Mouse (Mus musculus) limb, embryonic 13.5 days (tissue): ENCODE data around the gene Zar1l. TPM values are rescaled to one million over a fixed set of nuclear protein-coding genes. Genes with fewer than 3 reads are reported as not detected.
"Not testable (repeated sequence)": the region's sequence is repeated elsewhere in the genome, so short reads cannot be mapped to it uniquely, and the experiment has no call there.

Source experiments
- ATAC-seq: fragments of 200-750 bp; cut with Nextera tagmentation; 2 replicates; pipeline ENCODE4 v1.8.0; 2017; ENCODE audit warnings: low read depth, moderate number of reproducible peaks, moderate TSS enrichment; ENCODE audit not compliant: low FRiP score
- H3K27ac ChIP-seq: fragments of 300-500 bp; sonication (generic); 2 replicates; pipeline ENCODE4 v1.5.1; 2015; ENCODE audit warnings: inconsistent platforms, mild to moderate bottlenecking, moderate library complexity
- H3K27me3 ChIP-seq: fragments of 300-500 bp; sonication (generic); 2 replicates; pipeline ENCODE4 v1.6.1; 2015; ENCODE audit warnings: mild to moderate bottlenecking, inconsistent platforms
- H3K36me3 ChIP-seq: fragments of 300-500 bp; sonication (generic); 2 replicates; pipeline ENCODE4 v1.6.1; 2015; ENCODE audit warnings: inconsistent platforms, mild to moderate bottlenecking, moderate library complexity
- H3K4me1 ChIP-seq: fragments of 300-500 bp; sonication (generic); 2 replicates; pipeline ENCODE4 v1.6.1; 2015; ENCODE audit warnings: inconsistent platforms
- H3K4me2 ChIP-seq: fragments of 300-500 bp; sonication (generic); replicated peaks from 2 replicates; pipeline ENCODE4 v1.6.1; 2015; ENCODE audit warnings: inconsistent platforms, mild to moderate bottlenecking, moderate library complexity
- H3K4me3 ChIP-seq: fragments of 300-500 bp; sonication (generic); 2 replicates; pipeline ENCODE4 v1.5.1; 2015; ENCODE audit warnings: moderate library complexity, mild to moderate bottlenecking, inconsistent platforms
- H3K9ac ChIP-seq: fragments of 300-500 bp; sonication (generic); 2 replicates; pipeline ENCODE4 v1.6.1; 2015; ENCODE audit warnings: mild to moderate bottlenecking, inconsistent platforms
- H3K9me3 ChIP-seq: fragments of 300-500 bp; sonication (generic); 2 replicates; pipeline ENCODE4 v1.6.1; 2016; ENCODE audit warnings: inconsistent platforms
- WGBS: fragments of 180-500 bp; shearing (Covaris S2); methylation state at CpG from one replicate; pipeline ENCODE4 v1.1.7; 2015; 5-methylcytosine and 5-hydroxymethylcytosine counted together
- polyA plus RNA-seq: library from polyadenylated mRNA; unstranded; fragments of >200 nt; fragmentation: Nextera tagmentation; extraction: Ambion mirVana; gene quantifications from 2 replicates; pipeline ENCODE4 v1.2.1, GENCODE M21; 2015

Zar1l gene
- polyA plus RNA-seq, 1 experiment from 2014 or later: not detected

DNA sequence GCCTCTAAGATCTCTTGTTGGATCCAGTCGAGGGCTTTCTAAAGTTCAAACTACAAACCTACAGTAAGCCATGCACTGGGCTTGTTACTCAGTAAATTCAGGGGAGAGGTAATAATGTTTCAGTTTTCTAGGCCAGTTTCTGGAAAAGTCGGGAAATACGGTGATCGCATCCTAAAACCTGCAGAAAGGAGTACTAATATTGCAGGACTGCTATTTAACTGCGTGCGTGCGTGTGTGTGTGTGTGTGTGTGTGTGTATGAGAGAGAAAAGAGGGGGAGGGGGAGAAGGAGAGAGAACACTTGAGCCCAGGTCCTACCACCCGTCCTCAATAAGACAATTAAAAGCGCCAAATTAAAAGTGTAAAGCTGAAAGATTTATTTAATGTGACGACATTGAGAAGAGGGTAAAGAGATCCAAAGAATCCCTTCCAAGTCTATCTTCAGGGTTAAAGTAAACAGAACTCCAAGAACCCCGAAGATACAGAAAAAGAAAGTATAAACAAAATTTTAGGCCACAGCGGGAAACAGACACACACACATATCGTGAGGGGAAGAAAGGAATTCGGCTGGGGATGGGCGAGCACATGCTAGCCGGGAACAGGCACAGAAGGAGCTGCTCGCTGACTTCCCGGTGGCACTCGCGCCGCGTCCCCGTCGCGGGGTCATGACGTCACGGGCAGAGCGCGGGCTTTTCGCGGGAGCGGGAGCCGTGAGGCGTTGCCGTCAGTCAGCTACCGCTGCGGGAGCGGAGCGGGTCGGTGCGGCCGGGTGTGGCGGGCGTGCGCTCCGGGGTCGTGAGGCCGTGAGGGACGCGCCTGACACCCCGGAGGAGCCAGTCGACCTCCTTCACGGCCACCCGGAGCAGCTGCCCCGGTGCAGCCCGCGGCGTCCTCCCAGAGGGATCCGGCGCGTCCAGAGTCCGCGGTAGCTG, 4.2 kb upstream of the Zar1l start, which contains the start of gene Brca2:
TSS of gene Brca2 (plus strand) at position 694 of the 930 bp plus-strand sequence.
- peaks cover 12% of the 10 kb centered on the region for H3K4me1 ChIP-seq
- peak within 1 kb of the TSS; percentile 75 for H3K27ac ChIP-seq
- peak within 1 kb of the TSS; percentile 93 for H3K9ac ChIP-seq
- no peaks in the 10 kb centered on the region for H3K9me3 ChIP-seq
- WGBS: 5% methylated on average over 63 of the region's 63 CpGs
- H3K27me3 ChIP-seq: no peaks in the 10 kb centered on the region
- peak within 1 kb of the TSS; percentile 77 for H3K4me3 ChIP-seq
- H3K36me3 ChIP-seq: peaks cover 4% of the 10 kb centered on the region; the same call in 1 of the 2 replicates
- H3K4me2 ChIP-seq: peak within 1 kb of the TSS; percentile 69
- ATAC-seq: peak; percentile 94

DNA sequence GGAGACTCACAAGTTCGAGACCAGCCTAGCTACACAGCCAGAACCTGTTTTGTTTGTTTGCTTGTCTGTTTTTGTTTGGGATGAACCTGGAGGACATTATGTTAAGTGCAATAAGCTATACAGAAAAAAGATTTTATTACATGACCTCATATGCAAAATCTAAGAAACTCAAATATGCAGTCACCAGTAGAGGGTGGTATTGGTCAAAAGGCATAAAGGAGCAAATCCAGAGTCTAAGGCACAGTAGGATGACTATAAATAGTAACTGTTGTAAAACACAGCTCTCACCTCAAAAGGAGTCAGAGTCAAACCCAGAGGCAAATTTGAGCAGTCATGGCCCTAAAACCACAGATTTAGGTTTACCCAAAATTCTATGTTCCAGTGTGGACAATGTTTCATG, 1.6 kb upstream of the Zar1l start:
- Histone ChIP-seq H3K27ac (no peak overlapping the region), H3K27me3 (no peaks in the 10 kb centered on the region), H3K4me1 (peaks cover 12% of the 10 kb centered on the region), H3K36me3 (no peaks in the 10 kb centered on the region), H3K4me3 (no peak overlapping the region), H3K4me2 (no peak overlapping the region), H3K9me3 (no peaks in the 10 kb centered on the region), H3K9ac (no peak overlapping the region)
- no peak for ATAC-seq
- 86% methylated on average over 1 of the region's 1 CpGs for WGBS

DNA sequence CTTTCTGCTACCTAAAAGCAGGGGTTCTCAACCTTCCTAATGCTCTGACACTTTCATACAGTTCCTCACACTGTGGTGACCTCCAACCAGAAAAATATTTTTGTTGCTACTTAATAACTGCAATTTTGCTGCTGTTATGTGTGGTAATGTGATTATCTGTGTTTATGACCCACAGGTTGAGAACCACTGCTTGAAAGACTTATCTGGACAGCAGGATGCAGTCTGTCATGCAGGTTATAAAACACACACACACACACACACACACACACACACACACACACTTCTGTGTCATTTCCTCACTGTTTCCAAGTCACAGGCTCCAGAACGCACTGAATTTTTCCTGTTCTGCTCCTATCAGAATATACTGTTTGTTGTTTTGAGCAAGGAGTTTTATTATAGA, 3.9 kb downstream of the Zar1l start:
- no peak overlapping the region for H3K4me3 ChIP-seq
- no peaks in the 10 kb centered on the region for H3K27me3 ChIP-seq
- no peaks in the 10 kb centered on the region for H3K9me3 ChIP-seq
- H3K27ac ChIP-seq: no peak overlapping the region
- ATAC-seq: no peak
- 82% methylated on average over 1 of the region's 1 CpGs for WGBS
- no peak overlapping the region for H3K4me2 ChIP-seq
- H3K9ac ChIP-seq: no peak overlapping the region
- no peaks in the 10 kb centered on the region for H3K4me1 ChIP-seq
- H3K36me3 ChIP-seq: no peaks in the 10 kb centered on the region

DNA sequence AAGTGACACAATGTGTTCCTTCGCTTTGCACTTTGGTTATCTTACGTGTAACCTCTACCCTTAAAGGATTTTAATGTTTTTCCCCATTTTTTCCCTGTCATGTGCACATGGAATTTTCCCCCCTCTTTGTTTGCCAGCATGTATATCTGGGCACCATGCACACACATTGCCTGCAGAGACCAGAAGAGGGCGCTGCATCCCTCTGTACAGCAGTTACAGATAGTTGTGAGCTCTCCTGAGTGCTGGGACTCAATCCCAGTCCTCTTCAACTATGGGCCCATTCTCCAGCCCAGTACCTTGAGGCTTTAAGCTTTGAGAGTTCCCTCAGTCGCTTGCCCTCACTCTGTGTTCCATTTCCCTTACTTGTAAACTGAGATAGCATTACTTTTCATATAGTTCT, 4.7 kb downstream of the Zar1l start:
- Histone ChIP-seq H3K4me1 (no peaks in the 10 kb centered on the region), H3K36me3 (no peaks in the 10 kb centered on the region), H3K4me2 (no peak overlapping the region), H3K27me3 (no peaks in the 10 kb centered on the region), H3K27ac (no peak overlapping the region), H3K4me3 (no peak overlapping the region), H3K9me3 (no peaks in the 10 kb centered on the region), H3K9ac (no peak overlapping the region)
- WGBS: 73% methylated on average over 4 of the region's 4 CpGs
- no peak for ATAC-seq

DNA sequence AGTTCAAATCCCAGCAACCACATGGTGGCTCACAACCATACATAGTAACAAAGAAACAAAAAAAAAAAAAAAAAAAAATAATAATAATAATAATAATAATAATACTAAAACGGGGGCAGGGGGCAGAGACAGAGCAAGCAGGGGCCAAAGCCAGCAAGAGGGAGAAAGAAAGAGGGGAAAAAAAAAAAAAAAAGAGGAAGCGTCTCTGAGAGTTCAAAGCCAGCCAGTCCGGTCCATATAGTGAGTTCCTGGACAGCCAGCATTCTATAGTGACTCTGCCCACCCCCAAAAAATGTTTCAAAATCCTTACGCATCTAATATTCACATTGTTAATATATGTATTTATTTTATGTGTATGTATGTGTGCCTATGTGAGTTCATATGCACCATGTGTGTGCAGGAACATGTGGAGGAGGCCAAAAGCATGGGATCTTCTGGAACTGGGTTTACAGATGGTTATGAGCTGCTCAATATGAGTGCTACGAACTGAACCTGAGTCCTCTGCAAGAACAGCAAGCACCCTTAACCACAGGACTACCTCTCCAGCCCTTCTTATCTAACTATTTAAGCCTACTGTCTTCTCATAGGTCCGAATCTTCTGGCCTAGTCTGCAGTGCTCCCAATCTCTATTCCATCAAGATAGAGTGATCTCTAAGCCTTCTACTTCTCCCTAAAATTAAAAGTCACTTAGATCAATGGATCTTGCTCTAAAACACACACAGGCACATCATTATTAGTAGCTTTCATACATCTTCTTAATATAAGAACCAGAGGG, 7.3 kb downstream of the Zar1l start:
- H3K4me1 ChIP-seq: no peaks in the 10 kb centered on the region
- 89% methylated on average over 6 of the region's 6 CpGs for WGBS
- H3K4me3 ChIP-seq: no peak overlapping the region
- ATAC-seq: no peak
- H3K9me3 ChIP-seq: no peaks in the 10 kb centered on the region
- no peak overlapping the region for H3K9ac ChIP-seq
- no peaks in the 10 kb centered on the region for H3K36me3 ChIP-seq
- no peaks in the 10 kb centered on the region for H3K27me3 ChIP-seq
- no peak overlapping the region for H3K27ac ChIP-seq
- no peak overlapping the region for H3K4me2 ChIP-seq

DNA sequence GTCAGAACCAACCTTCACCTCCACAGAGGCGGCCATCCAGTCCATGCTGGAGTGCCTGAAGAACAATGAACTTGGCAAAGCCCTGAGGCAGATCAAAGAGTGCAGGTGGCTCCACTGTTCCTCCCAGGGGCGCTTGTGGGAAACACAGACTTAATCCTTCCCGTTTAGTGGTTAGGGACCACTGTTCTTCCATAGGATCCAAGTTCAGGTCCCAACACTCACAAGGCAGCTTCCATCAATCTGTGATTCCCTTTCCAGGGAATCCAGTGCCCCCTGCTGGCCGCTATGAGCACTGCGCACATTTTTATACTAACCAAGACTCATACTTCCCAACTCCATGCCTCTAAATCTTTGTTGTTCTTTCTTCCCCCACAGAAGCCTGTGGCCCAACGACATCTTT, 22.2 kb downstream of the Zar1l start:
- H3K4me1 ChIP-seq: 0 out of 2 replicates have a peak, but pooled peaks cover 2% of the 10 kb centered on the region
- H3K9me3 ChIP-seq: no peaks in the 10 kb centered on the region
- no peak overlapping the region for H3K27ac ChIP-seq
- ATAC-seq: no peak
- H3K36me3 ChIP-seq: 0 out of 2 replicates have a peak, but pooled peaks cover 3% of the 10 kb centered on the region
- H3K4me2 ChIP-seq: no peak overlapping the region
- no peaks in the 10 kb centered on the region for H3K27me3 ChIP-seq
- 46% methylated on average over 6 of the region's 6 CpGs for WGBS
- H3K4me3 ChIP-seq: no peak overlapping the region
- no peak overlapping the region for H3K9ac ChIP-seq

DNA sequence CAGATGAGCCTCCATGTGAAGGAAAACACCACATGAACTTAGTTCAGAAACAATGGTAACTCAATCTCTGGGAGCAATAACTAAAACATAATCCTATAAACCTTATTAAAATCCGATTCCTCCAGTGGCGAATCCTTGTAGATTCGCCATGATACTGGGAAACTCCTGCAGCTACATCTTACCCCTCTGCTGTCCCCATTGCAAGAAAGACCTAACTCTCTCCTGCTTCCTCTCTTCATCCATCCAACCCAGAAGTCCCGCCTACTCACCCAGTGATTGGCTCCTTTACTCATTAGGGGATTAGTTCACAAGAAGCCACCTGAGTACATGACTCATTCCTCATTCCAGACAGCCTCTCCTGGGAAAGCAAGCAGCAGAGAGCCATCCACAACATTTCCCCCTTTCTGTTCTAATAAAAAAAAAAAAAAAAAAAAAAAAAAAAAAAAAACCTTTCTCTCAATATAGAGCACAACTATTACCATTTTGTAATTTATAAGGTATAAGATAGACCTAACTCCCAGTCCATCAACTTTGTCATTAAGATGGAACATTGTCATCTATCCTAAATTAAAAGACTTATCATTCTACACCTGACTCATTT, 26.3 kb downstream of the Zar1l start:
- H3K4me3 ChIP-seq, H3K9ac ChIP-seq, H3K4me2 ChIP-seq, ATAC-seq, H3K4me1 ChIP-seq, H3K9me3 ChIP-seq, H3K27me3 ChIP-seq, H3K27ac ChIP-seq, H3K36me3 ChIP-seq: not testable (repeated sequence)
- 86% methylated on average over 4 of the region's 4 CpGs for WGBS

DNA sequence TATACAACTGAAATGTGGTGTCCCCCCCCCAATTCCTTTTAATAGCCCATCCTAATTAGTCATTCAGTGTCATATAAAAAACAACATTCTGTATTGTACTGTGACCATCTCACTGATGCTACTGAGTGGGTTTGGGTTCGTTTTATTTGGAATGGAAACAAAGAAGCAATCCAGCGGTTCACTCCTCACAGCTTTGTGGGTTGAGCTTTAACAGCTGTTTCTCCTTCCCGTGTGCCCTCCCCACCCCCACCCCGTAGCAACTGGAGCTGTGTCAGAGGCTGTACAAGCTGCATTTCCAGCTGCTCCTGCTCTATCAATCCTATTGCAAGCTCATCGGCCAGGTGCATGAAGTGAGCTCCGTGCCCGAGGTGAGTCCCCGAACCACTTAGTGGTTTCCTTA, 27.1 kb downstream of the Zar1l start:
- Histone ChIP-seq H3K4me1 (peaks cover 8% of the 10 kb centered on the region; the same call in 1 of the 2 replicates), H3K9ac (no peak overlapping the region), H3K4me3 (no peak overlapping the region), H3K9me3 (no peaks in the 10 kb centered on the region), H3K36me3 (0 out of 2 replicates have a peak, but pooled peaks cover 3% of the 10 kb centered on the region), H3K4me2 (peak overlapping the region; percentile 1), H3K27ac (no peak overlapping the region), H3K27me3 (no peaks in the 10 kb centered on the region)
- WGBS: 39% methylated on average over 8 of the region's 8 CpGs
- peak; percentile 76 for ATAC-seq

DNA sequence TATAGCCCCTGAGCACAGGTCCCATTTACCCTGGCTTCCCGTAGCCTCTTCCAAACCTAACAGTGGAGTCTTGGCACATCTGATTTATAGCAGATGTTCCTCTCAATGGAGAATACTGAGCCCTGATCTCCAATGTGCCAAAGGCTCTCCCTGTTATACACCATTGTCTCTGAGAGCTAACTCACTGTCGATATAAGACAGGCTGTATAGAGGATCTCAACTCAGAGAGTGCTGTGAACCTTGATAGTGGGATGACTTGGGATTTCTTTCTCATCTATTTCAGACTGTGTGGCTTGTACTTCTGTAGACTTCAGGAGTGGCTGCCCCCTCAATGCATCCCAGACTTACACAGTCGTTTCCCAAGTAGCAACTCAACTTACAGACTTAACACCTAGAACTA, 27.7 kb downstream of the Zar1l start:
- Histone ChIP-seq H3K4me3 (no peak overlapping the region), H3K9ac (no peak overlapping the region), H3K27me3 (no peaks in the 10 kb centered on the region), H3K36me3 (no peaks in the 10 kb centered on the region), H3K9me3 (no peaks in the 10 kb centered on the region), H3K27ac (no peak overlapping the region), H3K4me1 (peaks cover 8% of the 10 kb centered on the region; the same call in 1 of the 2 replicates), H3K4me2 (no peak overlapping the region)
- ATAC-seq: no peak
- 66% methylated on average over 3 of the region's 3 CpGs for WGBS

DNA sequence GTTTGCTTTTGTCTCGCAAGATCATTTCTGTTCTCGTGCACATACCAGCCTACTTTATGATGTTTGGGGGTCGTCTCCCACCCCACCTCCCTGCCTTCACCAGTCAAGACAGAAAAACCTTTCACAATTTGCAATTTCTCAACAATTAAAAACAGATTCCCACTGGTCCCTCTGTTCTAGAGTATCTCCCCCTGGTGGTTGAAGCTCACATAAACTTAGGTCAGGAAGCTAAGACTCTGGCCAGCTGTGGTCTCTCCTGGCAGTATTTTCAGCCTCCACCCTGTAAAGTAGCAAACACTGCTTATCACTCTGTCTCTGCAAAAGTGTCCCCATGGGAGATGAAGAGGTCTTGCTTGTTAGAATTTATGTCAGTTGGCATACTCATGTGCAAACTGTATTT, 32.8 kb downstream of the Zar1l start:
- WGBS: 29% methylated on average over 3 of the region's 3 CpGs
- Histone ChIP-seq H3K27me3 (no peaks in the 10 kb centered on the region), H3K9me3 (no peaks in the 10 kb centered on the region), H3K4me1 (0 out of 2 replicates have a peak, but pooled peaks cover 3% of the 10 kb centered on the region), H3K36me3 (peaks cover 2% of the 10 kb centered on the region; the same call in 1 of the 2 replicates), H3K27ac (no peak overlapping the region), H3K4me3 (no peak overlapping the region), H3K9ac (no peak overlapping the region), H3K4me2 (no peak overlapping the region; the same call in 1 of the 2 replicates)
- no peak for ATAC-seq

DNA sequence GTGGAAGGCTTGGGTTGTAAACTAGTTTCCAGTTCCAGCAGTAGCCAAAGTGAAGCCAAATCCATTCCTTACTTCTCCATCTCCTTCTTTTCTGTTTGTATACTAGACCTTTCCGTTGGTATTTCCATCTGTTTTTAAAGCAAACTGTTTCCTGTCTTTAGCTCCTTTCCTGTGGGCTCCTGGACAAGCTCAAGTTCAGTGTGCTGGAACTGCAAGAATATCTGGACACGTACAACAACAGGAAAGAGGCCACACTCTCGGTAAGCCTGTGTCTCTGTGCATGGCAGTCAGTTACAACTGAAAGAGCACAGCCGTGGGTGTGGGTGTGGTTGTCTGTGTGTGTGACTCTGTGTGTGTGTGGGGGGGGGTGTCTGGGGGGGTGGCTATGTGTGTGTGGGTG, 39.4 kb downstream of the Zar1l start:
- no peaks in the 10 kb centered on the region for H3K27me3 ChIP-seq
- H3K36me3 ChIP-seq: peaks cover 2% of the 10 kb centered on the region; the same call in 1 of the 2 replicates
- no peak overlapping the region for H3K27ac ChIP-seq
- no peak for ATAC-seq
- no peaks in the 10 kb centered on the region for H3K9me3 ChIP-seq
- H3K4me1 ChIP-seq: no peaks in the 10 kb centered on the region
- no peak overlapping the region for H3K4me2 ChIP-seq
- WGBS: 50% methylated on average over 4 of the region's 4 CpGs
- no peak overlapping the region for H3K9ac ChIP-seq
- H3K4me3 ChIP-seq: no peak overlapping the region

DNA sequence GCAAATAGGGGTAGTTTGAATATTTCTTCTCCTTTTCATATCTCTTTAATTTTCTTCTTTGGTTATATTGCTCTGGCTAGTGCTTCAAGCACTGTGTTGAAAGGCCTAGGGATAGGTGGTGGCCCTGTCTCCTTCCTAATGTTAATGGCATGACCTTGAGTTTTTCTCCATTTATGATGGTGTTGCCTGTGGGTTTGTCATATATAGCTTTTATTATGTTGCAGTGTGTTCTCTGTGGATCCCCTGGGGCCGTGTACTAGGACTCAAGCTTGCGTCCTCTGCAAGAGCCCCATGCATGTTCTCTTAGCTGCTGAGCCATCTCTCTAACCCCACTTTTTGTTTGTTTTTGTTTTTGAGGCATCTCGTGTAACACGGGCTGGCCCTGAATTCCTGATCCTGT, 40.6 kb downstream of the Zar1l start:
- no peak for ATAC-seq
- Histone ChIP-seq H3K27me3 (no peaks in the 10 kb centered on the region), H3K9ac (no peak overlapping the region), H3K9me3 (no peaks in the 10 kb centered on the region), H3K4me2 (no peak overlapping the region), H3K36me3 (peaks cover 9% of the 10 kb centered on the region; the same call in 1 of the 2 replicates), H3K4me3 (no peak overlapping the region), H3K4me1 (no peaks in the 10 kb centered on the region), H3K27ac (no peak overlapping the region)
- 65% methylated on average over 4 of the region's 4 CpGs for WGBS
